Mouse (Mus musculus): ENCODE data around the gene Cd300ld3. TPM values are rescaled to one million over a fixed set of nuclear protein-coding genes. Genes with fewer than 3 reads are reported as not detected.

Gene Cd300ld3
- not detected in 2 replicates for polyA plus RNA-seq (2012)

- no peak for TF ChIP-seq TAL1 (IDR thresholded peaks at IDR 0.05; ENCODE audit: low read length)
- TF ChIP-seq GATA1 (IDR thresholded peaks at IDR 0.05; ENCODE audit: low read length) = no peak
Measured at GRCm38 (mm10) chr11:115048259-115048658, at the start of gene Cd300ld3. TSS of gene Cd300ld3 (minus strand) at chr11:115048409.

GRCm38 (mm10) chr11:115092140-115092539 is 43.9 kb upstream of the Cd300ld3 start:
- H3K4me3 ChIP-seq (replicated peaks) = no peak overlapping the region
- no peaks in the 10 kb centered on the region; the same call in 1 of the 2 replicates for H3K9me3 ChIP-seq (ENCODE audit: control insufficient read depth, low read length)
- TF ChIP-seq TAL1 (IDR thresholded peaks at IDR 0.05; ENCODE audit: low read length) = no peak
- TF ChIP-seq GATA1 (IDR thresholded peaks at IDR 0.05; ENCODE audit: low read length) = no peak
- peaks cover 19% of the 10 kb centered on the region for H3K27me3 ChIP-seq (ENCODE audit: control insufficient read depth)
- no peaks in the 10 kb centered on the region for H3K36me3 ChIP-seq (ENCODE audit: control insufficient read depth)
- H3K4me1 ChIP-seq (ENCODE audit: control insufficient read depth) = no peaks in the 10 kb centered on the region

More at GRCm38 (mm10) chr11:115048259-115048658, at the start of gene Cd300ld3:
- H3K27me3 ChIP-seq (ENCODE audit: control insufficient read depth) = no peaks in the 10 kb centered on the region
- no peaks in the 10 kb centered on the region for H3K9me3 ChIP-seq (ENCODE audit: control insufficient read depth, low read length)
- no peak within 1 kb of the TSS for H3K4me3 ChIP-seq (replicated peaks)
- H3K4me1 ChIP-seq (ENCODE audit: control insufficient read depth) = no peaks in the 10 kb centered on the region
- no peaks in the 10 kb centered on the region for H3K36me3 ChIP-seq (ENCODE audit: control insufficient read depth)

- Histone ChIP-seq H3K4me1 (ENCODE audit: control insufficient read depth) (no peaks in the 10 kb centered on the region), H3K9me3 (ENCODE audit: control insufficient read depth, low read length) (no peaks in the 10 kb centered on the region; the same call in 1 of the 2 replicates), H3K4me3 (replicated peaks) (no peak within 1 kb of the TSS), H3K36me3 (ENCODE audit: control insufficient read depth) (no peaks in the 10 kb centered on the region), H3K27me3 (ENCODE audit: control insufficient read depth) (peaks cover 19% of the 10 kb centered on the region)
- no peak for TF ChIP-seq TAL1 (IDR thresholded peaks at IDR 0.05; ENCODE audit: low read length)
- no peak for TF ChIP-seq GATA1 (IDR thresholded peaks at IDR 0.05; ENCODE audit: low read length)
Measured at GRCm38 (mm10) chr11:115091362-115091901, 43.2 kb upstream of the Cd300ld3 start, which contains the start of gene Rab37. TSS of gene Rab37 (plus strand) at chr11:115091431.

- Histone ChIP-seq H3K4me1 (ENCODE audit: control insufficient read depth) (no peaks in the 10 kb centered on the region), H3K4me3 (replicated peaks) (no peak overlapping the region), H3K36me3 (ENCODE audit: control insufficient read depth) (no peaks in the 10 kb centered on the region), H3K27me3 (ENCODE audit: control insufficient read depth) (peaks cover 19% of the 10 kb centered on the region), H3K9me3 (ENCODE audit: control insufficient read depth, low read length) (no peaks in the 10 kb centered on the region; the same call in 1 of the 2 replicates)
- TF ChIP-seq TAL1 (IDR thresholded peaks at IDR 0.05; ENCODE audit: low read length) (no peak), GATA1 (IDR thresholded peaks at IDR 0.05; ENCODE audit: low read length) (no peak)
Measured at GRCm38 (mm10) chr11:115089853-115090252, 41.6 kb upstream of the Cd300ld3 start.

GRCm38 (mm10) chr11:115086213-115086612 is 38.0 kb upstream of the Cd300ld3 start:
- Histone ChIP-seq H3K27me3 (ENCODE audit: control insufficient read depth) (peaks cover 8% of the 10 kb centered on the region), H3K9me3 (ENCODE audit: control insufficient read depth, low read length) (no peaks in the 10 kb centered on the region; the same call in 1 of the 2 replicates), H3K36me3 (ENCODE audit: control insufficient read depth) (no peaks in the 10 kb centered on the region), H3K4me1 (ENCODE audit: control insufficient read depth) (no peaks in the 10 kb centered on the region), H3K4me3 (replicated peaks) (no peak overlapping the region)
- TF ChIP-seq TAL1 (IDR thresholded peaks at IDR 0.05; ENCODE audit: low read length) (no peak), GATA1 (IDR thresholded peaks at IDR 0.05; ENCODE audit: low read length) (no peak)

- H3K4me3 ChIP-seq (replicated peaks) = no peak overlapping the region
- TF ChIP-seq GATA1 (IDR thresholded peaks at IDR 0.05; ENCODE audit: low read length) (no peak), TAL1 (IDR thresholded peaks at IDR 0.05; ENCODE audit: low read length) (no peak)
- no peaks in the 10 kb centered on the region for H3K36me3 ChIP-seq (ENCODE audit: control insufficient read depth)
- H3K9me3 ChIP-seq (ENCODE audit: control insufficient read depth, low read length) = no peaks in the 10 kb centered on the region; the same call in 1 of the 2 replicates
- no peaks in the 10 kb centered on the region for H3K4me1 ChIP-seq (ENCODE audit: control insufficient read depth)
- peaks cover 4% of the 10 kb centered on the region for H3K27me3 ChIP-seq (ENCODE audit: control insufficient read depth)
Measured at GRCm38 (mm10) chr11:115085064-115085463, 36.9 kb upstream of the Cd300ld3 start.

- Histone ChIP-seq H3K4me3 (replicated peaks) (no peak overlapping the region), H3K27me3 (ENCODE audit: control insufficient read depth) (peaks cover 4% of the 10 kb centered on the region), H3K36me3 (ENCODE audit: control insufficient read depth) (no peaks in the 10 kb centered on the region), H3K4me1 (ENCODE audit: control insufficient read depth) (no peaks in the 10 kb centered on the region), H3K9me3 (ENCODE audit: control insufficient read depth, low read length) (no peaks in the 10 kb centered on the region)
- TF ChIP-seq GATA1 (IDR thresholded peaks at IDR 0.05; ENCODE audit: low read length) (no peak), TAL1 (IDR thresholded peaks at IDR 0.05; ENCODE audit: low read length) (no peak)
Measured at GRCm38 (mm10) chr11:115084595-115084994, 36.4 kb upstream of the Cd300ld3 start.

- no peaks in the 10 kb centered on the region for H3K9me3 ChIP-seq (ENCODE audit: control insufficient read depth, low read length)
- no peak overlapping the region for H3K4me3 ChIP-seq (replicated peaks)
- no peaks in the 10 kb centered on the region for H3K4me1 ChIP-seq (ENCODE audit: control insufficient read depth)
- TF ChIP-seq TAL1 (IDR thresholded peaks at IDR 0.05; ENCODE audit: low read length) (no peak), GATA1 (IDR thresholded peaks at IDR 0.05; ENCODE audit: low read length) (no peak)
- H3K27me3 ChIP-seq (ENCODE audit: control insufficient read depth) = peaks cover 4% of the 10 kb centered on the region
- no peaks in the 10 kb centered on the region for H3K36me3 ChIP-seq (ENCODE audit: control insufficient read depth)
Measured at GRCm38 (mm10) chr11:115083376-115084139, 35.3 kb upstream of the Cd300ld3 start.

GRCm38 (mm10) chr11:115082196-115082595 is 34.0 kb upstream of the Cd300ld3 start:
- Histone ChIP-seq H3K36me3 (ENCODE audit: control insufficient read depth) (no peaks in the 10 kb centered on the region), H3K9me3 (ENCODE audit: control insufficient read depth, low read length) (no peaks in the 10 kb centered on the region), H3K4me1 (ENCODE audit: control insufficient read depth) (no peaks in the 10 kb centered on the region), H3K27me3 (ENCODE audit: control insufficient read depth) (peaks cover 4% of the 10 kb centered on the region), H3K4me3 (replicated peaks) (no peak overlapping the region)
- TF ChIP-seq GATA1 (IDR thresholded peaks at IDR 0.05; ENCODE audit: low read length) = no peak
- TF ChIP-seq TAL1 (IDR thresholded peaks at IDR 0.05; ENCODE audit: low read length) = no peak
